Mouse (Mus musculus) T-helper 1 cell (primary cell): ENCODE data around the gene Myg1.

Experiments
- in situ Hi-C: fragments of 300-600 bp; cut with MboI, MseI; formaldehyde crosslinking; loops from one replicate; pipeline ENCODE4 v1.15.1; 2025; ENCODE audit warnings: high pct_unique_total_duplicates

Myg1 gene

DNA sequence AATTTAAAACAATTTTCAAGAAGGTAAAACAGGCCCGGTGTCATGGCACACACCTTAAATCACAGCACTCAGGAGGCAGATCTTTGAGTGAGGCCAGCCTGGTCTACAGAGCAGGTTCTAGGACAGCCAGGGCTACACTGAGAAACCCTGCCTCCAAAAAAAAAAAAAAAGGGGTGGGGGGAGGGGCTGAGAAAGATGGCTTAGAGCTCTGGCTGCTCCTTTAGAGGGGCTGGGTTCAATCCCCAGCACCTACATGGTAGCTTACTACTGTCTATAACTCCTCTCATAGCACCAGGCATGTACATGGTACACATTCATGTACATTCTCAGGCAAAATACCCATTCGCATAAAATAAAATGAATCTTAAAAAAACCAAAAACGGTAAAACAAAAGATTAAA is 13.0 kb downstream of the Myg1 start:
- in situ Hi-C loops, result loop anchor here (10.0 kb wide), 1 partner anchor 1090 kb away; the partner anchor contains the start of gene Nr4a1

DNA sequence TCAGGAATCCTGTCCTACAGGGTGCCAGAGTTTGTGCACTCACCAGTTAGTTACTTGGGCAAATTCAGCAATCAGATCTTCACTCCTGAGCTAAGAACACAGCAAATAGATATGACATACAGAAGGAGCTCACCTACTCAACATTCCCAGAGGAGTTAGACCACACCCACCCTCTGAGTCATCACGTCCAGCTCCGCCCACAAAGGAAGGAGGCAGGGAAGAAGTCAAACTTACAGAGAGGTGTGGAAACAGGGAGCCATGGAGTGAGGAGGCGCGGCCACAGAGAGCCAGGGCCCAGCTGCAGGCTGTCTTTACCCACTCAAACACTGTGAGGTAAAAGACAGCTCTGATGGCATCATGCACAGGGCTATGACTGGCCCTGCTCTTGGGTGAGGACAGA is 14.9 kb downstream of the Myg1 start:
- in situ Hi-C loops, result loop anchor here (10.0 kb wide), 1 partner anchor 1092 kb away; the partner anchor contains the start of gene Nr4a1

DNA sequence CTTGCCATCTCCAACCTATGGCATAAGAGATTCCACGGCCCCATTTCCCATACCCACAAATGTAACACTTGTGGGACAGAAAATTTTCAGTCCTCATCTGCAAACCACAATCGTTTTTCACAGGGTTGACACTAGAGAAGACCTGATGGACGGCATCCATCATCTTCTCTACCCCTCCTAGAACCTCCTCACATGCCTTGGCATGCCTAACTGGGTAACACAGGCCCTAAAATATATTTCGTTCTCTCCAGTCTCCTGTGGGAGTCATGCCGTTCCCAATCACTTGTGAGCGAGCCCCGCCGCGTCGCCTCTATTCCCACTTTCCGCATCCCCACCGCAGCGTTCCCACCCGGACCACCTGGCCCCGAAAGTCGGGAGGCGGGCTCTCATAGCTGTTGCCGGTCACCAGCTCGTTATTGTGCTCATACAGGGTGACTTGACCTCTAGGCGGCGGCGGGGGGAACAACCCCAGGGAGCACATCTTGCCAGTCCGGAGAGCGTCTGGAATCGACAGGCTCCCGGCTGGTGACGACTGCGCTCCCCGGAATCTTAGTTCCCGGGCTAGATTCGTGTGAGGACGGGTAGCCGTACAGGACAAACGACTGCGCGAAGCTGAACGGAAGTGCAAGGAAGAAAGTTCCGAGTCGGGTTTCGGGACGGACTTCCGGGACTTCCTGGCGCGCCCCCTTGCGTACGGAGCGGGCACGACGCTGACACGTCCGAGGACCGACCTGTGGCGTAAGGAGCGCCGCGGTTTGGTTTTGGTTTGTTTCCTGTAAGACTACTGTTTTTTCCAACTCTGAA is 18.8 kb downstream of the Myg1 start, which contains the start of gene Aaas:
TSS of gene Aaas (minus strand) at position 634 of the 804 bp plus-strand sequence.
- in situ Hi-C loops, result no loop called here

DNA sequence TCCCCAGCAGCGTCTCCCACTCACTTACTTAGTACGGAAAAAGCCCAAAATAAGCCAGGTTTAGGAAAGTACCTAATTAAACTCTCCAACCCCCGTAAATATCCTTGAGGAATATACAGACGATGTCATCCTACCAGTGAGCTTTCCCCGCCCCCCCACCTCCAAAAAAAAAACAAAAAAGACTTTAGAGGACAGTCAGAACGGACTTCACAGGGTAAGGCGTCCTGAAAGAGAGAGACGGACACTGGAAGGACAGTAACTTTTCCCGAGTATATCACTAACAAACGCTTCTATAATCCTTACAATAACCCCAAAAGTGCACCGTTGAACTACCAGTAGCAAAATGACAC is 19.4 kb downstream of the Myg1 start:
- in situ Hi-C loops, result no loop called here

DNA sequence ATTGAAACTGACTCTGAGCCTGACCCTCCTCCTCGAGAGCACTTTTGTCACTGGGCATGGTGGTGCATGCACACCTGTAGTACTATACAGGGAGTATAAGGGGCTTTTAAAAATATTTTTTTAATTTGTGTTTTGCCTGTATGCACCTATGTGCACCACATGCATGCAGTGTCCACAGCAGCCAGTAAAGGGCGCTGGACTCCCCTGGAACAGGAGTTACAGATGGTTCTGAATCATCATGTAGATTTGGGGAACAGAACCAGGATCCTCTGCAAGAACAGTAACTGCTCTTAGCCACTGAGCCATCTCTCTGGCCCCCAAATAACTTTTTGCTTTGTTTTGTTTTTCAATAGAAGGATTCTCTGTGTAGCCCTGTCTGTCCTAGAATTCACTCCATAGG is 20.7 kb downstream of the Myg1 start:
- in situ Hi-C loops, result no loop called here

DNA sequence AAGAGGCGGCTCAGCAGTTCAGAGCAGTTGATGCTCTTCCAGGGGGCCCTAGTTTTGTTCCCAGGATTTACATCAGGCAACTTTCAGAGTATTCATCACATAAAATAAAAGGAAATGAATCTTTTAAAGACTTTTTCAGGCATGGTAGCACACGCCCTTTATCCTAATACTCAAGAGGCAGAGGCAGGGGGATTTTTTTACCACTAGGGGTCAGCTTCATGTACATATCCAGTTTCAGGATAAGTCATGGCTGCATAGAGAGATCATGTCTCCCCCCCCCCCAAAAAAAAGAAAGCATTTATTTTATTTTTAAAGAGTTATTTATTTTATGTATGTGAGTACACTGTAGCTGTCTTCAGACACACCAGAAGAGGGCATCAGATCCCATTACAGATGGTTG is 22.5 kb downstream of the Myg1 start:
- in situ Hi-C loops, result no loop called here

DNA sequence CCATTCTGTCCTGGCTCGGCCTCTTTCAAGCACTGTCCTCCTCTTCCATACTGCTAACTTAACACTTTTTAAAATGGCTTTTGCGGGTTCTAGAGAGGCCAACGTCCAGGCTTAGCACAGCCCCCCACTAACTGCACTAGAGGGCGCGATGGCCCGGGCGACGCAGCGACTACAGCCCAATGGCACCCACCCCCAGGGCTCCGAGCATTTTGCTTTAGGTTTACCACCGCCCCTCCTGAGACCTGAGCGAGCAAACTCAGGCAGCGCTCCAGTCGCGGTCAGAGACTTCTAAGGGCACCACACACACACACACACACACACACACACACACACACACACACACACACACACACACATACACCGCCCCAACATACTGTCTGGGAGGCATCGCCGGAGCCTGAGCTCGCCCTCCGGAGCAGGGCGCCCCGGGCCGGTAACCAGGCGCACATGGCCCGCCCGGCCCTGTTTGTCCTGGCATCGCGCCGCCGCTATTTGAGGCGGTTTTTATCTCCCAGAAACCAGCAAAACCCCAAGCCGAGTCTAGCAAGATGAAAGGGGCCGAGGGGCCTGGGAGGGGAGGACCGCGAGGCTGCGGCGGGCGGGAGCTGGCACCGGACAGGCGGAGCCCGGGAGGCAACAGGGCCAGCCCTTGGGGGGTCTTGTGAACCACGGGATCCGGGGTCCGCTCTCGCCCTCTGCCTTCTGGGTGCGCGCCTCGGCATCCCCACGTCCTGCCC is 23.8 kb downstream of the Myg1 start:
- in situ Hi-C loops, result no loop called here

DNA sequence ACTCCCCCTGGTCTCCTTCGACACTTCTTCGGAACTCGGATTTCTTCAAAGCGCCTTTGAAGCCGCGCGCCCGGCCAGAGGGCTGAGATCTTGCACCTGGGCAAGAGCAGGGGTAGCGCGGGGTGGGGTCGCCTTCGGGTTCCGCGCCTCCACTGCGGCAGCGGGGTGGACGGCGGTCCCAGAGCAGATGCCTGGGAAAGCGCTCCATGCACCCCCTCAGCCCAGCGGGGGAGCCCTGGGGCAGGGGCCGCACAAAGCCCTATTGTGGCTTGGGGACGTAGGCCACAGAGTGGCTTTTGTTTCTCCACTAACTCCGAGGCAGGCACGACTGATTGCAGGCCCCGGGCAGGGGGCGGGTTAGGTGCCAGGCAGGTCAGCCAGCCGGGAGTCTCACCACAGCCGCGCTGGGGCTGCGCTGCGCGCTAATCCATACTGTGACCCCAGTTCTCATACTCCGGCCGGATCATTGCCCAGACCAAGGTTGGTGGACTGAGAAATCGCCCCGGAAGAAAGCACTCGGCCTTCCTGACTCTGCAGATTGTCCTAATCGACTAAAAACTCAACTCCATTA is 24.4 kb downstream of the Myg1 start:
- in situ Hi-C loops, result no loop called here

DNA sequence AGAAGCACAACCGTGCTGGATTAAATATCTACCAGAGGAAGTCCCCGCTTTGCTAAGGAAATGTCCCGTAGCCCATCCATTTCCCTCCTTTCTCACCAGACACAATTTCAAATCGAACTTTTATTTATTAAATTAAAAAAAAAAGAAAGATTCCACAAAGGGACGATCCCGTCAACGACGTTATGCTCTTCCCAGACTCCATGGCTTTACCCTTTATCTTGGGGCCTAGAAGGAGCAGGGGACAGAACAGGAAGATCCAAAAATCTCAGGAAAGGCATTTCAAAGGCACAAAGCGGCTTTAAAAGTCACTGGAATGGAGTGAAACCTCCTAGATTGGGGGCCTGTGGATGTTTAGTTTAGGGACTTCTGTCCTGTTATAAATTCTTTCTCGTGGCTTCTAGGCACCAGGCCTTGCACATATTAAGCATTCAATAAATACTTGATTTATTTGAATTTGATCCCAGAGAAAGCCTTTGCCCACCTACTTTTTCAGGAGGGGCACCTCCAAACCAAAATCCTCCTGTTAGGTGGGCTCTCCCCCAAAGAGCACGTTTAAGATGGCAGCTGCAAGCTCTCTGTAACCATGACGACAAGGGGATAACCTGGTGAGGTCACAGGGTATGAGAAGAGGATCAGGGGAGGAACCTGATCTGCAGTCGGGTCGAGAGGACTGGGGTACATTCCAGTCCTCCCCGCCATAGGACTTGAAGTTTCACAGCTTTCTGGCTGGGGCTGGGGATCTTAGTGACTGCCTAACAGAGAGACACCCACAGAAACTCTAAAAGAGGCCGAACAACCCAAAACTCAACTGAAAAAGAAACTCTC is 25.2 kb downstream of the Myg1 start:
- in situ Hi-C loops, result no loop called here

DNA sequence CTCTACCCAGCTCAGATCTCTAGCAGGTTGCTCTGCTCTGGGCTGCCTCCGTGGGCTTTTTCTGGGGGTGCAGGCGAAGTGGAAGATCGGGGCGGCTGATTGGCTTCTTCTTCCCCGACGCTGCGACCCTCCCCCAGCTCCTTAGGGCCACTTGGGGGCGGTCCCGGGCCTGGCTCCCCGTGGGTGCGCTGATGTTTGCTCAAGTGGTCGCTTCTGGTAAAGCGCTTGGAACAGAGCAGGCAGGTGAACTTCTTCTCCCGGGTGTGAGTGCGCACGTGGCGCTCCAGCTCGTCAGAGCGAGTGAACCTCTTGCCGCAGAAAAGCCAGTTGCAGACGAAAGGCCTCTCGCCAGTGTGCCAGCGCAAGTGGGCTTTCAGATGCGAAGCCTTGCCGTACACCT is 26.6 kb downstream of the Myg1 start:
- in situ Hi-C loops, result no loop called here

DNA sequence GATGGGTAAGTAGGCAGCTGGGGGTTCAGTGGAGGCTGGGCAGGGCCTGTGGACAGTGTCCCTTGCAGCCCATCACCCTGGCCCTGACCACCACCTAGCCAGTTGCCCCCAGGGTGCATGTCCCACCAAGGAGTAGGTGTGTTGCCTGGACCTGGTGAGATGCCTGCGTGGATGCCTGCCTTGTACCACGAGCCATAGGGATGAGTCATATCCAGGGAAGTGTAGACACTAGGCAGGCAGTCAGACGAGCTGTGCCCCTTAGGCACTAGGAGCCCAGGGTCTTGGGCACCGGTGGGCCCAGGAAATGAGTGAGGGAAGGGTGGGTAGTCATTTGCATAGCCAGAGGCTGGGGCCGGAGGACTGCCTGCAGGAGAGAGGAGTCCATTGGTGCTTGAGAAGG is 27.3 kb downstream of the Myg1 start:
- in situ Hi-C loops, result no loop called here

DNA sequence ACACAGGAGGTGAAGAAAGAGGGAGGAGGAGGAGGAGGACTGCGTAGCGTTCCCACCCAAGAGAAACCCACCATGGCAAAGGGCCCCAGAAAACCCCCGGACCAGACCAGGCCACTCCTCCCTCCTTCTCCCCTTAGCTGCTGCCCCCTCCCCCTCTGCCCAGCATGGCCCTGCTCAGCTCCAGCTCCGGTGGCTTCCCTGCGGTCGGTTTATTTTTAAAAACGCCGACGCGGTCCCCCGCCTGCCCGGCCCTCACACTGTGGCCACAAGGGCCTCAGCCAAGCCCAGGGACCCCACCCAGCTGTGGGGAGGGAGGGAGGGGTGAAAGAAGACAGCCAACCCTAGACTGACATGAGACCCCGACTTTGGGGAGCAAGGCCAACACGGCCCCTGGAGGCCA is 31.1 kb downstream of the Myg1 start:
- in situ Hi-C loops, result no loop called here

DNA sequence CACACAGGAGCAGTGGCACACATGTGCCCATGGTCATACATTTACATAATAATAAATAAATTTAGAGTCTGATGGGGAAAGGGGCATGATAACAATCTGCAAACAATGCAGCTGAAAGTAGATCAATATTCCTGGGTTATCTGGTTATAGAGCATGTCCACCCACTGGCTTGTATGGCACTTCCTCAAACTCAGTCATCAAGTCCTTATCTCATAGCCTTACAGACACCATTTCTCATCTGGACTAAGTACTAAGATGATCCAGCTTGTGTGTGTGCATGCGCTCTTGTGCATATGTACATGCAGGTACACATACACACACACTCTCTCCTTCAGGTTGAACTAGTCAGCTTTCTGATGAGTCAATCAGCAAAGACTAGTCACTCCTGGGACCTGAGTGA is 33.2 kb downstream of the Myg1 start:
- in situ Hi-C loops, result no loop called here

DNA sequence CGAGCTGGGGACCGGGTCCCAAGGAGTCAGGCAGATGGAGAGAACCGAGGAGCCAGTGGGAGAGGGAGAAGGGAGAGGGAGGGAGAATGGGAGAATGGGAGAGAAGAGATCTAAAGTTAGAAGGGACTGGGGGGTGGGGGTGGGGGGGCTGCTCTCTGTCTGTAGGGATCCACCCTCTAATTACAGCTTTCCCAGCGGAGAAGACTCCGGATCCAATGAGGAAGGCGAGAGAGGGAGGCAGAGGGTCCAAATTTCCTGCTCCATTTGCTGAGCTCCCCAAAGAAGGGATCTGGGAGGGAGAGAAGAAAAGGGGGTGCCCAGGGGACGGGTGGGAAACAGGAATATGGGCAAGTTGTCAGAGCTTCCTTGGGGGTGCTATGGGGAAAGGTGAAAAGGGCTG is 34.7 kb downstream of the Myg1 start:
- in situ Hi-C loops, result no loop called here

DNA sequence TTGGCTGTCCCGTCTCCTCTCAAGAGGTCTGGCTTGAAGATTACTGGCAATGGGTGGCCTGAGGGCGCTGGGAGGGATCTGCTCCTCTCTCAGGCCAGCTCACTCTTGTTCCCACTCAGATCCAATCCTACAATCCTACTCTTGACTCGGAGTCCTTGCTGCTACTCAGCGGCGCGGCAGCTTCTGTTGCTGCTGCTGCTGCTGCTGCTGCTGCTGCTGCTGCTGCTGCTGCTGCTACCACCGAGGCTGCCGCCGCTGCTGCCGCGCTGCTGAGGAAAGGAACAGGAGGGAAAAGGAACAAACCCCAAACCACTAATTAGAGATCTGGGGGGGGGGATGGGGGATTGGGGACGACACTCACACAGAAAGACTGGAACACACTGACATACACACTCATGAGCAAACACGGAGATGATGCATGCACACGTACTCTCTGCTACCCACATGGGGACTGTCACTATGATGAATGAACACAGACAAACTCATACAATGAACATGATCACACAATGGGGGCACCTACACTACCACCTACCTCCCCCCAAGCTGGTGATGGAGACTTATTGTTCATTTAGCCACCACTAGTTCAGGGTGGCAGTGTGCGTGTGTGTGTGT is 35.3 kb downstream of the Myg1 start, which contains the start of gene Sp7:
TSS of gene Sp7 (minus strand) at position 450 of the 612 bp plus-strand sequence.
- in situ Hi-C loops, result no loop called here

DNA sequence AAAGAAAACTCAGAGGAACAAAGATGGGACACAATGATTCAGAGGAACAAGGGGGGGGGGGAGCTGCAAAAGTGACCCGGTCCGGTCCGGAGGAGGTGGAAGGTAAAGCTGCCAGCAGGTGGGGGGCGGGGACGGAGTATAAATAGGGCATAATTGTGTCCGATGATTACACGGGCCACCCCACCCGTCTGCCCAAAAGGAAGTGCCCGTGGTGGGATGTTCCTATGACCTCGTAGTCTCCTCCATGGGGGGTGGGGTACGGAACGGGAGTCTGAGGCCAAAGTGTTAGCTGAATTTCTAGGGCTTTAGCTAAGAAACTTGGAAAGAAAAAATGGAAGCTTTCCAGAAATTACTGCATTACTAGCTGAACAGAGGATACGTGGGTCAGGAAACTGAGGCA is 38.5 kb downstream of the Myg1 start:
- in situ Hi-C loops, result loop anchor here (5.0 kb wide), 1 partner anchor 33 kb away; no protein-coding TSS in a partner anchor

DNA sequence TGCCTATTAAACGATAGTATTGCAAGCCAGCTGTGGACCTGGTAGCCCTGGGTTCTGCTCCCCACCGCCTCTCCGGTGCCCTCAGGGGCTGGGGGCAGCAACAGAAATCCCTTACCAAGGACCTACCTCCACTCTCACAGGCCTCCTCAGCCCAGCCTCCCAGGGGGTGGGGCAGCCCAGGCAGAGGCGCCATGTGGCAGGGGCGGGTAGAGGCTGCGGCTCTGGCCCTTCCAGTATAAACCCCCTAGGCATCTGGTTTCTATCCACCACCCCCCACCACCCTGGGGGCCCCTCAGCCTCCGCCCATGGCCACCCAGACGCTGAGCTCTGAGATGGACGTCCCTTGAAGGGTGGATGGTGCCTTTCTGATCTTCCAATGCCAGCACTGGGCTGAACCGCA is 39.2 kb downstream of the Myg1 start:
- in situ Hi-C loops, result loop anchor here (5.0 kb wide), 1 partner anchor 33 kb away; no protein-coding TSS in a partner anchor

DNA sequence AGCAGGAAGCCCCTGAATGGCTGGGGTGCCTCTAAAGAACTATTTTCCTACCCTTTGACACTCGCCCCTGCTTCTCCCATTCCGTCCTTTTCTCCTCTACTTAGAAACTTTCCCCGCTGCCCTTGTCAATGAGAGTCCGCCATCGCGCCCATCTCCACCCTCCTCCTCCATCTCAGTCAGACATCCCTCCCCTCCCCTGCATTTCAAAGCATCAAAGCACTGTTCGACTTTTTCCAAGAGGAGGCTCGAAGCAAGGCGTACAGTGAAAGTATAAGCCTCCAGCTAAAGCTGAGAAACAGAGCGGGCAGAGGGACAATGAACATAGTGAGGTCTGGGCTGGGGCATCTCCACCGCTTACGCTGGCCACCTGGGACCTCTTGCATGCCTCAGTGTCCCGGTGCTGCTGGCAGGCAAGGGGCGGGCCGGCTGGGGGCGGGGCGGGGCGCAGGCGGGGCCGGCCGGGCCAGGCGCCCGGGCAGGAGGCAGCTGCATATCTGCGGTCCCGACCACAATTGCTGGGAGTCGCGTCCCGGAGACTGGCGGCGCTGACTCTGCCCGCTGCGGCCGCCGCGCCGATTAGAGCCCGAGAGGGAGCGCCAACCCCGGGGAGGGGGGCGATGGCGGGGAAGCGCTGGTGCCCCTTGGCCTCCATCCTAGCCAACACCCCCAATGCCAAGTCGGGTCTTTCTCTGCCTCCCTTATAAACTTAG is 45.1 kb downstream of the Myg1 start:
- in situ Hi-C loops, result loop anchor here (5.0 kb wide), 1 partner anchor 71 kb away; the partner anchor contains the start of gene Amhr2

DNA sequence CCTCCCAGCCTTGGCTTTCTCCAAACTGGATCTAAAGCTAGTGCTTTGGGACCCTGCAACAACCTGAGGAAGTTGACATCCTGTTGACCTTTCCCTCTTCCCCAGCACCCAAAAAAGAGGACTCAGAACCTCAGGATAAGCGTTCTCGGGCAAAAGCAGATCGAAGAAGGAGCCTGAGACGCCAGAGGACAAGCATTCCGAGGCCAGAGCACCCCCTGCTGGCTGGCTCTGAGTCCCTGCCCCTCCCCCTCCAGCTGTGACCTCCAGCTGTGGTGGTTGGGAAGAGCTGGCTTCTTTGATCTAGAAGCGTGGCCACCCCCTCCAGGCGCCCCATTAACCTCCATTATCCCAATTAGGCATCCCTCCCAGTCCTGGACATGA is 45.6 kb downstream of the Myg1 start:
- in situ Hi-C loops, result loop anchor here (5.0 kb wide), 1 partner anchor 70 kb away; the partner anchor contains the start of gene Amhr2

DNA sequence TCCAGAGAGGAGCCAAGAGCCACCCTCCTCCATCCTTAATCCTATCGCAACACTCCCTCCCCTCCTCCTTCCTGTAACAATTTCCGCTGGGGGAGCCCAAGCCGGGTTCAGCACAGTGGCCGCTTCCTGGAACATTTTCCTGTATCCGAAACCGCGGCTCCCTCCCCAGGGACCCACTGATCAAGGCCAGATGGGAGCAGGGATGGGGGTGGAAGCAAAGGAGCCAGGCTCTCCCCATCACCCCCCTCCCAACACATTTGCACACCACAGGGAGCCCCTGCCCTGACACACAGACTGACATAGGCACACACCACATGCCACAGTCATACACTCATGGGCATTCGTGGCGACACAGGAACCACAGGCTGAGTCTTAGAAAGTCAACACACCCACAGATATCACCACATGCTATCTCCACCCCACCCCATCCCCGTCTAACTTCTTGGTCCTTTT is 46.3 kb downstream of the Myg1 start:
- in situ Hi-C loops, result loop anchor here (5.0 kb wide), 1 partner anchor 69 kb away; the partner anchor contains the start of gene Amhr2
